Mouse (Mus musculus): ENCODE measurements at regions not wholly inside any gene's neighbourhood (a gene's known extent, or its start where the extent isn't known, plus 50 kb on each side); places are given as distances from the start of the nearest gene placed in this dataset.

DNA sequence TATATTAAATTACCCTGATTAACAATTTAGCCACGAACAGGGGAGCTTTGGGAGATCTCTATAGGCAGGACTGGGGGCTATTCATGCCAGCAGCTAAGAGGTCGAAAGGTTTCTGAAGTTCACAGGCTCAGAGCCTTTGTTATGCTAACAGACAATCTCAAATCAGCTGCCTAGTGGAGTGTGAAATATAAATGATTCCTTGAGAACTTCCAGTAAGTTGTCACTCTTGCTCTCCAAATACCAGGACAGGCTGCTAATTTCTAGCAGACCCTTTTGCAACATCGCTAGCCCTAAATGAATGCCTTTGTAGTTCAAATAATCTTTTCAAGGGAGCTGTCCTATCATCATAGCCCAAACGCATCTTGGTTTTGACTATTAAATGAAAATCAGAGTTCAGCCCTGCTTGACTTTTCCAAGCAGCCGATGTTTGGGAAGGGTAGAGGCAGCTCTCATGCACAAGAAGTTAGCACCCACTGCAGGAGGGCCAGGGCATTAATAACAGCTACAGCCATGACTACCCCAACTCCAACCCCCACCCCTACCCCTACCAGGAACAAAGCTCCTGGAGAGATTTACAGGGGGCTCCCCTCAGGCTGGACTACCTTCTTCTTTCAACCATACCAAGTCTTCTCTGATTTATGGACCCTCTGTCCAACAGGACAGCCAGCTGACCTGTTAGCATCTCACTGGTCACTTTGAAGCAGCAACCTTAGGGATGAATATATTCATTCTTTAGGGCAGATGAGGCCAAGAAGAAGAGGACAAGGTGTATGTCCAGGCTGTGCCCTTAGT is 162.2 kb upstream of the Tmem161b start:
- TF ChIP-seq ZC3H11A (IDR thresholded peaks at IDR 0.05; ENCODE audit: borderline replicate concordance, low read depth, low read length) (no peak), ZNF384 (IDR thresholded peaks at IDR 0.05; ENCODE audit: low read depth, low read length) (no peak), CHD2 (IDR thresholded peaks at IDR 0.05; ENCODE audit: low read depth, low read length) (no peak), MAFK (IDR thresholded peaks at IDR 0.05; ENCODE audit: insufficient read depth, low read depth, low read length) (no peak)
